Mouse (Mus musculus) liver, embryonic 16.5 days (tissue): ENCODE results near the gene Vmn2r108. TPM values are rescaled to one million over a fixed set of nuclear protein-coding genes. Genes with fewer than 3 reads are reported as not detected.
"Not testable (repeated sequence)": the region's sequence is repeated elsewhere in the genome, so short reads cannot be mapped to it uniquely, and the experiment has no call there.

Experiments
- ATAC-seq: fragments of 200-750 bp; cut with Nextera tagmentation; 2 replicates; pipeline ENCODE4 v1.8.0; 2017; ENCODE audit warnings: low read depth, mild to moderate bottlenecking, moderate number of reproducible peaks, moderate library complexity
- H3K27ac ChIP-seq: fragments of 300-500 bp; sonication (generic); 2 replicates; pipeline ENCODE4 v1.5.1; 2014; ENCODE audit warnings: mild to moderate bottlenecking, low read length
- H3K27me3 ChIP-seq: fragments of 300-500 bp; sonication (generic); 2 replicates; pipeline ENCODE4 v1.6.1; 2014; ENCODE audit warnings: low read depth, low read length, mixed read lengths; ENCODE audit not compliant: control insufficient read depth, insufficient read depth
- H3K36me3 ChIP-seq: fragments of 300-500 bp; sonication (generic); 2 replicates; pipeline ENCODE4 v1.6.1; 2014; ENCODE audit warnings: mild to moderate bottlenecking; ENCODE audit not compliant: control insufficient read depth, insufficient read depth
- H3K4me1 ChIP-seq: fragments of 300-500 bp; sonication (generic); 2 replicates; pipeline ENCODE4 v1.6.1; 2014; ENCODE audit warnings: low read depth, low read length, mixed read lengths; ENCODE audit not compliant: control insufficient read depth
- H3K4me2 ChIP-seq: fragments of 300-500 bp; sonication (generic); 2 replicates; pipeline ENCODE4 v1.6.1; 2014; ENCODE audit warnings: low read depth, low read length, mixed read lengths
- H3K4me3 ChIP-seq: fragments of 300-500 bp; sonication (generic); 2 replicates; pipeline ENCODE4 v1.5.1; 2014; ENCODE audit warnings: low read depth, mild to moderate bottlenecking, low read length
- H3K9ac ChIP-seq: fragments of 300-500 bp; sonication (generic); 2 replicates; pipeline ENCODE4 v1.6.1; 2014; ENCODE audit warnings: low read depth, low read length
- H3K9me3 ChIP-seq: fragments of 300-500 bp; sonication (generic); replicated peaks from 2 replicates; pipeline ENCODE4 v1.6.1; 2016; ENCODE audit warnings: low read length; ENCODE audit not compliant: control insufficient read depth
- WGBS: fragments of 180-500 bp; shearing (Covaris S2); extraction: QIAGEN DNeasy Blood & Tissue Kit; methylation state at CpG from one replicate; pipeline ENCODE4 v1.1.7; 2014; ENCODE audit not compliant: insufficient replicate concordance; 5-methylcytosine and 5-hydroxymethylcytosine counted together
- polyA plus RNA-seq: library from polyadenylated mRNA; unstranded; fragments of >200 nt; fragmentation: Nextera tagmentation; extraction: Ambion mirVana; gene quantifications from 2 replicates; pipeline ENCODE4 v1.2.1, GENCODE M21; 2015

Gene Vmn2r108
- polyA plus RNA-seq = not detected in 2 replicates

DNA sequence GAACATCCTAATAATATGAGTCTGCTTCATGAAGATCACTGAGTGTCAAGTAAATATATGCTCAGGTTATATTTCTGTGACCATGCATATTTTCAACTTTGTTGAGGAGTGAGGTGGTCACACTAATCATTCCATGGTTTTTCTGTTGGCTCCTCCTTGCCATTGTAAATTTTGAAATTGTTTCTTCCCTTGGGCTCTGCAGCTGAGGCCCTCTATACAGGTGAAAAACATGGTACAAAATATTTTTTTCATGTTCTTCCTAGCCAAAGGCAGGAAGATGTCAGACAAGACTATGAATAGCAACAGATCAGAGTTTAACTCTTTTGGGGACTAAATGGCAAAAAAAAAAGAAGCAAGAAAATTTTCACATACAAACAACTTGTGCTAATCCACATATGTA lies at the start of gene Vmn2r108:
TSS of gene Vmn2r108 (minus strand) at position 101 of the 400 bp plus-strand sequence.
- Histone ChIP-seq H3K9me3 (no peaks in the 10 kb centered on the region), H3K27me3 (no peaks in the 10 kb centered on the region), H3K9ac (no peak within 1 kb of the TSS), H3K4me2 (no peak within 1 kb of the TSS), H3K27ac (no peak within 1 kb of the TSS), H3K4me1 (no peaks in the 10 kb centered on the region), H3K4me3 (no peak within 1 kb of the TSS), H3K36me3 (no peaks in the 10 kb centered on the region)
- ATAC-seq = no peak

DNA sequence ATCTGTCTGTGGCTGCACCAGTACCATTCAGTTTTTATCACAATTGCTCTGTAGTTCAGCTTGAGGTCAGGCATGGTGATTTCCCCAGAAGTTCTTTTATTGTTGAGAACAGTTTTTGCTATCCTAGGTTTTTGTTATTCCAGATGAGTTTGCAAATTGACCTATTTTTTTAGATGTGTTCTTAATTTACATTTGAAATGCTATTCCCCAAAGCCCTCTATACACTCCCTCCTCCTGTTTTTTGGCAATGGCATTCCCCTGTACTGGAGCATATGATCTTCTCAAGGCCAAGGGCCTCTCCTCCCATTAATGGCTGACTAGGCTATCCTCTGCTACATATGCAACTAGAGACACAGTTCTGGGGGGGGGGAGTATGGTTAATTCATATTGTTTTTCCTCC lies 27.1 kb upstream of the Vmn2r108 start:
- H3K27ac ChIP-seq, H3K4me2 ChIP-seq, H3K4me1 ChIP-seq, H3K9ac ChIP-seq, H3K9me3 ChIP-seq, ATAC-seq, H3K36me3 ChIP-seq, H3K4me3 ChIP-seq, H3K27me3 ChIP-seq: not testable (repeated sequence)

- ATAC-seq = no peak
- no peak within 1 kb of the TSS for H3K4me3 ChIP-seq
- H3K9me3 ChIP-seq = no peaks in the 10 kb centered on the region
- H3K27me3 ChIP-seq = no peaks in the 10 kb centered on the region
- H3K27ac ChIP-seq = no peak within 1 kb of the TSS
- H3K4me1 ChIP-seq = no peaks in the 10 kb centered on the region
- no peak within 1 kb of the TSS for H3K4me2 ChIP-seq
- no peak within 1 kb of the TSS for H3K9ac ChIP-seq
- H3K36me3 ChIP-seq = no peaks in the 10 kb centered on the region
Measured at GRCm38 (mm10) chr17:20497858-20498257, 16.7 kb upstream of the Vmn2r108 start, which contains the start of gene Vmn1r225. Vmn1r225 (plus strand) TSS chr17:20498158.

GRCm38 (mm10) chr17:20473311-20473710 lies 7.8 kb downstream of the Vmn2r108 start:
- Histone ChIP-seq H3K4me1 (no peaks in the 10 kb centered on the region), H3K36me3 (no peaks in the 10 kb centered on the region), H3K9me3 (no peaks in the 10 kb centered on the region), H3K4me2 (no peak overlapping the region), H3K4me3 (no peak overlapping the region), H3K27me3 (no peaks in the 10 kb centered on the region), H3K27ac (no peak overlapping the region), H3K9ac (no peak overlapping the region)
- WGBS = 60% methylated on average over 3 of the region's 3 CpGs
- no peak for ATAC-seq

- no peak for ATAC-seq
- no peak overlapping the region for H3K9ac ChIP-seq
- no peaks in the 10 kb centered on the region for H3K36me3 ChIP-seq
- H3K27me3 ChIP-seq = no peaks in the 10 kb centered on the region
- no peak overlapping the region for H3K4me3 ChIP-seq
- H3K4me1 ChIP-seq = no peaks in the 10 kb centered on the region
- no peaks in the 10 kb centered on the region for H3K9me3 ChIP-seq
- H3K27ac ChIP-seq = no peak overlapping the region
- H3K4me2 ChIP-seq = no peak overlapping the region
Measured at GRCm38 (mm10) chr17:20439263-20439662, 41.9 kb downstream of the Vmn2r108 start.

GRCm38 (mm10) chr17:20413846-20414245 lies 67.3 kb downstream of the Vmn2r108 start, which contains the start of gene Vmn1r224:
Vmn1r224 (plus strand) TSS chr17:20414146.
- Histone ChIP-seq H3K9ac (no peak within 1 kb of the TSS), H3K27me3 (no peaks in the 10 kb centered on the region), H3K27ac (no peak within 1 kb of the TSS), H3K9me3 (no peaks in the 10 kb centered on the region), H3K4me3 (no peak within 1 kb of the TSS), H3K4me1 (no peaks in the 10 kb centered on the region), H3K36me3 (no peaks in the 10 kb centered on the region), H3K4me2 (no peak within 1 kb of the TSS)
- ATAC-seq = no peak
- 13% methylated on average over 1 of the region's 1 CpGs for WGBS

Other genes with a start within 250 kb of the Vmn2r108 start
- gene Vmn2r105, start 246.3 kb downstream of the Vmn2r108 start, polyA plus RNA-seq = not detected in 2 replicates
- gene Vmn2r106, start 195.8 kb downstream of the Vmn2r108 start, polyA plus RNA-seq = not detected in 2 replicates
- gene Vmn2r107, start 136.1 kb downstream of the Vmn2r108 start, polyA plus RNA-seq = not detected in 2 replicates
- gene Vmn1r224, start 67.2 kb downstream of the Vmn2r108 start, polyA plus RNA-seq = not detected in 2 replicates
- gene Vmn1r225, start 16.8 kb upstream of the Vmn2r108 start, polyA plus RNA-seq = not detected in 2 replicates
- not detected in 2 replicates for gene Vmn2r109, start 83.4 kb upstream of the Vmn2r108 start, polyA plus RNA-seq
- gene Vmn2r110, start 115.1 kb upstream of the Vmn2r108 start, polyA plus RNA-seq = not detected in 2 replicates
- gene Fpr-rs3, start 143.5 kb upstream of the Vmn2r108 start, polyA plus RNA-seq = not detected in 2 replicates
- gene Vmn1r226, start 201.5 kb upstream of the Vmn2r108 start, polyA plus RNA-seq = not detected in 2 replicates
- not detected in 2 replicates for gene Vmn1r227, start 248.5 kb upstream of the Vmn2r108 start, polyA plus RNA-seq